Mouse (Mus musculus) hindbrain, embryonic 15.5 days (tissue): Measurements from ENCODE around the gene Gimap8. TPM values are rescaled to one million over a fixed set of nuclear protein-coding genes. Genes with fewer than 3 reads are reported as not detected.

Experiments
- ATAC-seq: fragments of 200-750 bp; cut with Nextera tagmentation; 2 replicates; pipeline ENCODE4 v1.8.0; 2017; ENCODE audit warnings: low read depth, moderate number of reproducible peaks, moderate TSS enrichment; ENCODE audit not compliant: low FRiP score
- H3K27ac ChIP-seq: fragments of 300-500 bp; sonication (generic); replicated peaks from 2 replicates; pipeline ENCODE4 v1.5.1; 2015; ENCODE audit warnings: mild to moderate bottlenecking, inconsistent platforms
- H3K27me3 ChIP-seq: fragments of 300-500 bp; sonication (generic); 2 replicates; pipeline ENCODE4 v1.6.1; 2015; ENCODE audit warnings: control low read depth, inconsistent platforms
- H3K36me3 ChIP-seq: fragments of 300-500 bp; sonication (generic); 2 replicates; pipeline ENCODE4 v1.6.1; 2015; ENCODE audit warnings: control low read depth, inconsistent platforms
- H3K4me1 ChIP-seq: fragments of 300-500 bp; sonication (generic); replicated peaks from 2 replicates; pipeline ENCODE4 v1.6.1; 2015; ENCODE audit warnings: control low read depth, inconsistent platforms
- H3K4me2 ChIP-seq: fragments of 300-500 bp; sonication (generic); 2 replicates; pipeline ENCODE4 v1.6.1; 2015; ENCODE audit warnings: moderate library complexity, mild to moderate bottlenecking, inconsistent platforms
- H3K4me3 ChIP-seq: fragments of 300-500 bp; sonication (generic); 2 replicates; pipeline ENCODE4 v1.5.1; 2015; ENCODE audit warnings: mild to moderate bottlenecking, inconsistent platforms
- H3K9ac ChIP-seq: fragments of 300-500 bp; sonication (generic); 2 replicates; pipeline ENCODE4 v1.6.1; 2015; ENCODE audit warnings: inconsistent platforms
- H3K9me3 ChIP-seq: fragments of 300-500 bp; sonication (generic); 2 replicates; pipeline ENCODE4 v1.6.1; 2016; ENCODE audit warnings: control low read depth, inconsistent platforms
- WGBS: fragments of 180-500 bp; shearing (Covaris S2); methylation state at CpG from one replicate; pipeline ENCODE4 v1.1.7; 2015; 5-methylcytosine and 5-hydroxymethylcytosine counted together
- polyA plus RNA-seq: library from polyadenylated mRNA; unstranded; fragments of >200 nt; fragmentation: Nextera tagmentation; extraction: Ambion mirVana; gene quantifications from 2 replicates; pipeline ENCODE4 v1.2.1, GENCODE M21; 2015

The Gimap8 gene
- polyA plus RNA-seq, 1 experiment from 2014 or later: 0.56 TPM

DNA sequence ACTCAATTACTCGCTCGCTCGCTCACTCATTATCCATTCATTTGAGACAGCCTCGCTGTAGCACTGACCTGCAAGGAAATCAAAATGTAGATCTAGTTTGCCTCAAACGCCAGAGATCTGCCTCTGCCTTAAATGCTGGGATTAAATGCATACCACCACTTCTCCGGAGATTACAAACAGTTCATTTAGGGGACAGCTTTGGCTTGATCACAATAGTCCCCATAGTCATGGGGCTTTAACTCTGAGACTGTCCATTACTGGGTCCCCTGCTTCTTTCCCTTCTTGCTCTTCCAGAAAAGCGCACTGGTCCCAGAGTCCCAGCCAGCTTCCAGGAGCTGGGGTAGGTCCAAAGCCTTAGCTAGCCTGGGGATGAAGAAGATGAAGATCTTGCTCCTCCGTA is 20.6 kb upstream of the Gimap8 start, which contains the start of gene AI854703:
Gene AI854703 (plus strand): TSS at position 301 of the 400 bp plus-strand sequence.
- ATAC-seq: 0 out of 2 replicates have a peak, but pooled peaks have one; percentile 3
- Histone ChIP-seq H3K27me3 (peaks cover 15% of the 10 kb centered on the region), H3K9me3 (no peaks in the 10 kb centered on the region), H3K9ac (peak within 1 kb of the TSS; percentile 61), H3K4me3 (peak within 1 kb of the TSS; percentile 57), H3K4me1 (peaks cover 42% of the 10 kb centered on the region), H3K4me2 (peak within 1 kb of the TSS; percentile 85), H3K27ac (no peak within 1 kb of the TSS), H3K36me3 (no peaks in the 10 kb centered on the region)
- WGBS: 28% methylated on average over 8 of the region's 8 CpGs

DNA sequence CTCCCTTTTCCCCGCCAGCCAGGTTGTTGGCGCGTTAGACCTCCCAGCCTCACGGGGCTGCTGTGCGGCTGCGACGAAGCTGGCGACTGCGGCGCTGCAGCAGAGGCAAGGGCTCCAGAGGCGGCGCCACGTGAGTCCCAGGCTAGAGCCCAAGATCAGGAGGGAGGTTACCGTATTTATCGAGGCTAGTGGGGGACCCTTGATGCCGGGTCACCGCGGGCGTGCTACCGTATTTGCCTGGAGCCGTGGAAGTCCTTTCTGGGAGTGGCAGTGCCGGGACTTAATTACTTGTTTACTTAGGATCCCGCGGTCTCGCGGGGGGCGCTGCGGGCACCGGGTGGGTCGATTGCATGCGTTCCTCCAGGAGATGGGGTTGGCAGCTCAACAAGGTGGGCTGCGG is 20.1 kb upstream of the Gimap8 start:
- peaks cover 42% of the 10 kb centered on the region for H3K4me1 ChIP-seq
- H3K27me3 ChIP-seq: peaks cover 15% of the 10 kb centered on the region
- peak overlapping the region; percentile 57 for H3K4me3 ChIP-seq
- WGBS: 1% methylated on average over 32 of the region's 32 CpGs
- no peak overlapping the region for H3K27ac ChIP-seq
- no peaks in the 10 kb centered on the region for H3K36me3 ChIP-seq
- no peaks in the 10 kb centered on the region for H3K9me3 ChIP-seq
- H3K9ac ChIP-seq: peak overlapping the region; percentile 61
- peak overlapping the region; percentile 85 for H3K4me2 ChIP-seq
- ATAC-seq: 0 out of 2 replicates have a peak, but pooled peaks have one; percentile 31

DNA sequence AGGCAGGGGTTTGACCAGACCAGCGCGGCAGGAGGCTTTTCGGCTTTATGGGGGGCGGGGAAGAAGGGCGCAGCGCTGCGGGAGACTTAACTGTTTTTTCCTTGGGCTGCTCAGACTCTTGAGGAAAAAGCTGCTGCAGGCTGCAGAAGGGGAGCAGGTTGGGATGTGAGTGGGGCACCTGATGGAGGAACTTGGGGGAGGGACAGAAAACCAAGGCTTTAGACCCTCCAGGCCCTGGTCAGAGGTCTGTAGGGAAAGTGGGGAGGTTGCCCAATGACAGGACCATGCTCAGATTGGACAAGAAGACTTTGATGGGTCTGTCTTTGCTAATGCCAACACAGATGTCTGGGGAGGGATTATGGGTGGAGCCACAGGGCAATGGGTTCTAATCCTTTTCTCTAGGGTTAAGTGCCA is 19.5 kb upstream of the Gimap8 start:
- H3K4me2 ChIP-seq: peak overlapping the region; percentile 85
- H3K4me1 ChIP-seq: peaks cover 42% of the 10 kb centered on the region
- no peak overlapping the region for H3K27ac ChIP-seq
- H3K4me3 ChIP-seq: peak overlapping the region; percentile 57
- no peaks in the 10 kb centered on the region for H3K9me3 ChIP-seq
- H3K9ac ChIP-seq: peak overlapping the region; percentile 61
- ATAC-seq: no peak
- H3K27me3 ChIP-seq: peaks cover 15% of the 10 kb centered on the region
- no peaks in the 10 kb centered on the region for H3K36me3 ChIP-seq
- WGBS: 4% methylated on average over 7 of the region's 7 CpGs

DNA sequence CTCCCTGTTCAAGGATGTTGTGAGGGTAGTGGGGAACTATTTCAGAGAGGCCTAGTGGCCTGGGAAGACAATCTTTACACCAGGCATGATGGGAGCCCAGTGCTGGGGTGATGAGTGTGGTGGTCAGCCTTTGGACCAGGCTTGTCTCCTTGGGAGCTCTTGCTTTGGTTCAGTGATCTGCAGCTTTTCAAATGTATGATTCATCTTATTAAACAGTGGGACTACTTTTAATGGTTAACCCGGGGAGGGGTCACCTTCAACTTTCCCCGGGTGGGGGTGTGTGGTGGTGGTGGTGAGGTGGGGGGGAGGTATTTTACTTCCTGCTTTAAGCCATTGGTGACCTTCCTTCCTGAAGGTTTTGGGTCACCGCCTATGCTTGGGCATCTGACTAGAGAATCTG is 18.7 kb upstream of the Gimap8 start:
- Histone ChIP-seq H3K27ac (no peak overlapping the region), H3K27me3 (peaks cover 15% of the 10 kb centered on the region), H3K36me3 (no peaks in the 10 kb centered on the region), H3K4me2 (peak overlapping the region; percentile 94), H3K9me3 (no peaks in the 10 kb centered on the region), H3K9ac (no peak overlapping the region), H3K4me1 (peaks cover 42% of the 10 kb centered on the region), H3K4me3 (0 out of 2 replicates have a peak overlapping the region, but pooled peaks have one; percentile 53)
- WGBS: 84% methylated on average over 3 of the region's 3 CpGs
- no peak for ATAC-seq

DNA sequence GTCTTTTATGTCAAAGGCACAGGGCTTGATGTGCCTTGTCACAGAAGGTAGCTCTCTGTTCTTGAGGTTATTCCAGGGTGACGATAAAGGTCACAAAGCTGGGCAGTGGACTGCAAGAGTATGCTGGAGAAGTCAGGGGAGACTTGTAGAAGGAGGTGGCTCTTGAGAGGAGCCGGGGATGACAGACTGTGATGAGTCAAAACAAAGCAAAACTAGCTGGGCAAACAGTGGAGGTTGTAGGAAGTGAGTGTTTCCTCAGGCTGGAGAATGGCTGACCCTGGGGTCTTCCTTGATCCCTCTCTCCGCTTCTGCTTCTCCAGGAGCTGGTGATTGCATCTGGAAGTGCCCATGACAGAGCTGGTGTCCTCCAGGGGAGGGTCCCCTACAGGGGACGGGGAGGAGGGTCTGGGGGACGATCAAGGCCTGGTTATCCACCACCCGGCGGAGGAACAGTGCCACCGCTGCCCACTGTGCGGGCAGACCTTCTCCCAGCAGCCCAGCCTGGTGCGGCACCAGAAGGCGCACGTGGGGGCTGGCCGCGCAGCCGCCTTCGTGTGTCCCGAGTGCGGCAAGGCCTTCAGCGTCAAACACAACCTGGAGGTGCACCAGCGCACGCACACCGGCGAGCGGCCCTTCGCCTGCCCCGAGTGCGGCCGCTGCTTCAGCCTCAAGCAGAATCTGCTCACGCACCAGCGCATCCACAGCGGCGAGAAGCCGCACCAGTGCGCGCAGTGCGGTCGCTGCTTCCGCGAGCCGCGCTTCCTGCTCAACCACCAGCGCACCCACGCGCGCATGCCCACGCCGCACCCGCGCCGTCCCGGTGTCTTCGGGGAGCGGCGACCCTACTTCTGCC is 18.0 kb upstream of the Gimap8 start:
- peak; percentile 70 for ATAC-seq
- 11% methylated on average over 54 of the region's 54 CpGs for WGBS
- Histone ChIP-seq H3K4me3 (peak overlapping the region; percentile 53), H3K27ac (peak overlapping the region; percentile 77), H3K4me1 (peaks cover 42% of the 10 kb centered on the region), H3K4me2 (peak overlapping the region; percentile 94), H3K36me3 (no peaks in the 10 kb centered on the region), H3K9me3 (no peaks in the 10 kb centered on the region), H3K27me3 (peaks cover 15% of the 10 kb centered on the region), H3K9ac (peak overlapping the region; percentile 61)

DNA sequence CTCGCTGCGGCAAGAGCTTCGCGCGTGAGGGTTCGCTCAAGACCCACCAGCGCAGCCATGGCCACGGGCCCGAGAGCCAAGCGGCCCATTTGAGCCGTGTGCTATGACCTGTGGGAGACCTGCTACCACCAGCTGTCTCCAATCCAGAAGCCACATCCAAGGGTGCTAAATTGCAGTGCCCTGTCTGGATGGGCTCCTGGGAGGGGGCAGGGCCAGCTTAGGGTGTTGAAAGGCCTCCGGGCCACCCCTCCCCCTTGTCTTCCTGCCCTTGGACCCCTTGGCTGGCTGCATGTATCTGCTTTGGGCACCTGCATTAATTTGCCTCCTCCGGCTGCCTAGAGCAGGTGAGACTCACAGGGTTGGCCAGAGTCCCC is 17.4 kb upstream of the Gimap8 start:
- peak overlapping the region; percentile 53 for H3K4me3 ChIP-seq
- peak overlapping the region; percentile 77 for H3K27ac ChIP-seq
- H3K27me3 ChIP-seq: peaks cover 15% of the 10 kb centered on the region
- H3K4me2 ChIP-seq: peak overlapping the region; percentile 94
- peak overlapping the region; percentile 61 for H3K9ac ChIP-seq
- no peak; the same call in 1 of the 2 replicates for ATAC-seq
- H3K4me1 ChIP-seq: peaks cover 42% of the 10 kb centered on the region
- no peaks in the 10 kb centered on the region for H3K9me3 ChIP-seq
- no peaks in the 10 kb centered on the region for H3K36me3 ChIP-seq
- WGBS: 24% methylated on average over 13 of the region's 13 CpGs

DNA sequence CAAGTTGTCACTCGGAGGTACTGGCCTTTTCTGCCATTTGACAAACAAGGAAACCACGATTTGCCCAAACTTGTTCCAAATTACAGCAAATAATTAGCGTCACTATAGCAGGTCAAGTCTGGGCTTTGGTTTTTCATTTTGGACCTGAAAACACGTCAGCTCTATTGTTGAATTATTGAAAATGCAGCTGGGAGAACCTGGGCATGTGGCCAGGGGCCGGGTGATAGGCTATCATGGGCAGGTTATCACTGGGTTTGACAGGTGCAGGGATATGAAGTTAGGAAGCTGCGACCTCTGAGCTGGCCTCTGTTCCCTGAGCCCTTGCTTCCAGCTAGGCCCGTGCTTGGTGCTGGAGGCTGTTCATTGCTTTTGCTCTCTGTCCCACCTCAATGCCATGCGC is 16.2 kb upstream of the Gimap8 start:
- Histone ChIP-seq H3K27me3 (peaks cover 12% of the 10 kb centered on the region), H3K27ac (no peak overlapping the region), H3K4me2 (no peak overlapping the region), H3K4me1 (peaks cover 42% of the 10 kb centered on the region), H3K4me3 (no peak overlapping the region), H3K36me3 (no peaks in the 10 kb centered on the region), H3K9me3 (no peaks in the 10 kb centered on the region), H3K9ac (no peak overlapping the region)
- no peak for ATAC-seq
- 93% methylated on average over 8 of the region's 8 CpGs for WGBS

DNA sequence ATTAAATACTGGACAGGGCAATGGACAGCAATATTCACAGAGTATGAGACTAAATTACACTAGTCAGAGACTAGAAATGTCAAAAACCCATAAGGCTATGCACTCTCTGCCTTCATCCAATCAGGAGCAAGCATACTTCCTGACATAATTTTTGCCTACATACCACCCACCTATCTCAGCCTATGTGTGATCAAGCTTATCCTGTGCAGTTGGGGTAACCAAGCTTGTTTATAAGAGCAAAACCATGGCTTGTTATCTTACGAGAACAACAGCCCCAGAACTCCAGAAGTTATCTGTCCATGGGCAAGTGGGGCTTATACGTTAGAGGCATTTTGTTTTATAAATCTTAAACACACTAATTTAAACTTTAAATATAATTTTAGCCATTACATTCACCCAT is 11.9 kb upstream of the Gimap8 start:
- no peak overlapping the region for H3K4me3 ChIP-seq
- H3K36me3 ChIP-seq: no peaks in the 10 kb centered on the region
- no peak overlapping the region for H3K27ac ChIP-seq
- H3K4me2 ChIP-seq: no peak overlapping the region
- H3K4me1 ChIP-seq: 0 out of 2 replicates have a peak, but pooled peaks cover 3% of the 10 kb centered on the region
- no peak overlapping the region for H3K9ac ChIP-seq
- ATAC-seq: no peak
- H3K27me3 ChIP-seq: no peaks in the 10 kb centered on the region
- H3K9me3 ChIP-seq: no peaks in the 10 kb centered on the region
- 89% methylated on average over 2 of the region's 2 CpGs for WGBS

DNA sequence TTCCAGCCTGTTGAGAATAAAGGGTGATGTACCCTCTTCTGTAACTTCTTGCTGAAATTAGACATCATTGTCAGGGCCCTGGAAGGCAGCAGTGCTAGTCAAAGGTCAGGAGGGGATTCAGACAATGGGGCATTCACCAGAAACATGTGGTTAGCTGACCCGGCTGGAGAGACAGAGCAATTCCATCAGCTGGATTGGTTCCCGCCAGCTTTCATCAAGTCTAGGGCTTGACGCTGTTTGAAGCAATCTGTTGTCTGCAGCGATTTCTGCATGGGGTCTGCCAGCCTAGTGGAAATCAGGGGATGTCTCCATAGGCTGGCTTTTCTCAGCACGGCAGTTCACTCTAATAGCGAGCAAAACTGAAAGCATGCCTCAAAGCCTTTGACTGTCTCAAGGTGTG is 10.5 kb upstream of the Gimap8 start:
- Histone ChIP-seq H3K4me1 (no peaks in the 10 kb centered on the region), H3K4me2 (no peak overlapping the region), H3K27ac (no peak overlapping the region), H3K4me3 (no peak overlapping the region), H3K27me3 (no peaks in the 10 kb centered on the region), H3K36me3 (no peaks in the 10 kb centered on the region), H3K9ac (no peak overlapping the region), H3K9me3 (no peaks in the 10 kb centered on the region)
- WGBS: 33% methylated on average over 6 of the region's 6 CpGs
- no peak for ATAC-seq

DNA sequence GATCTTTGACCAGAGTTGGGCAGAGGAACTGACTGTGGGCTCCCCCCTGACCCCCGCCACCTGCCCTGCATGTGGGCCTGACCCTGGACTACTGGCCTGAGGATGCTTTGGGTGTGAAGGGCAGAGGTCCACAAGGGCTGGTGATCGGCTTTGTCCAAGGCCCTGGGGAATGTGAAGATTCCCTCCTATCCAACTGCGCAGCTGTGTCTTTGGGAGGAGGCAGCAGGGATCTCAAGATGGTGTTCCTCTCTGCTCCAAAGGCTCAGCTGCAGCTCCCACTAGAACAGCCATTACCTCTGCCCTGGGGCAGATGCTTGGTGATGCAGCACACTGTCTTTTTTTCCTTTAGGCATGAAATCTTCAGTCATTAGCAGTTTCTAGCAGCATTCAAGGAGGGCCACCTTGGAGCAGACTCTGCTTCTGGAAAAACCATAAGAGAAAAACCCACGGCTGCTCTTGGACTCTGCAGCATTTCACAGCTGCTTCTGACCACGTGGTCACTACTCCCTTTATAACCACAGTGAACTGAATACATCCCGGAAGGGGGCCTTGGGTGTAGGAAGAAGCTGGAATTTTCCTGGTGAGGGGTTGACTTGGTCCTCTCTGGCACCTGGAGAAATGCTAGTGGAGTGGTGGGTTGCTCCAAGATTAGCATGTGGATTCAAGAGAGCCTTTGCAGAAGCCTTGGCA is 9.1 kb upstream of the Gimap8 start:
- ATAC-seq: no peak
- H3K27ac ChIP-seq: no peak overlapping the region
- no peaks in the 10 kb centered on the region for H3K4me1 ChIP-seq
- WGBS: 59% methylated on average over 6 of the region's 6 CpGs
- no peaks in the 10 kb centered on the region for H3K36me3 ChIP-seq
- H3K4me3 ChIP-seq: no peak overlapping the region
- H3K9me3 ChIP-seq: no peaks in the 10 kb centered on the region
- no peaks in the 10 kb centered on the region for H3K27me3 ChIP-seq
- no peak overlapping the region for H3K4me2 ChIP-seq
- H3K9ac ChIP-seq: no peak overlapping the region

DNA sequence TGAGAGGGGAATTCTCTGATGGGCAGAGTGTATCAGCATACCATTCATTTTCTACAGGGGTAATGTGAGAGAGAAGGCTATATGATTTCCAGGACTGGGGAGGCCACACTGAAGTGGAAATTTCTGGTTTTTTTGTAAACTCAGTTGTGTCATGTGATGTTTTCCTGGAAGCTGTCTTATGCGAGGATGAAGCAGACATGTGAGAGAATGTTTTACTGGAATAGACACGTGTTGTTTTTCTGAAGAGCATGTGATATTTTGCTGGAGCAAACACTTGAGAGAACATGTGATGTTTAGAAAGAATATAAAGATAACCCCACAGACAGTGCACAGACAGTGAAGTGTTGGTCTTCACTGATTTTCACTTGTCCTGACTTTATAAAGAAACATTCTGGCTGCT is 8.5 kb upstream of the Gimap8 start:
- Histone ChIP-seq H3K4me1 (no peaks in the 10 kb centered on the region), H3K9ac (no peak overlapping the region), H3K36me3 (no peaks in the 10 kb centered on the region), H3K27me3 (no peaks in the 10 kb centered on the region), H3K27ac (no peak overlapping the region), H3K4me2 (no peak overlapping the region), H3K9me3 (no peaks in the 10 kb centered on the region), H3K4me3 (no peak overlapping the region)
- no peak for ATAC-seq
- whole genome bisulfite sequencing: 74% methylated on average over 2 of the region's 2 CpGs

DNA sequence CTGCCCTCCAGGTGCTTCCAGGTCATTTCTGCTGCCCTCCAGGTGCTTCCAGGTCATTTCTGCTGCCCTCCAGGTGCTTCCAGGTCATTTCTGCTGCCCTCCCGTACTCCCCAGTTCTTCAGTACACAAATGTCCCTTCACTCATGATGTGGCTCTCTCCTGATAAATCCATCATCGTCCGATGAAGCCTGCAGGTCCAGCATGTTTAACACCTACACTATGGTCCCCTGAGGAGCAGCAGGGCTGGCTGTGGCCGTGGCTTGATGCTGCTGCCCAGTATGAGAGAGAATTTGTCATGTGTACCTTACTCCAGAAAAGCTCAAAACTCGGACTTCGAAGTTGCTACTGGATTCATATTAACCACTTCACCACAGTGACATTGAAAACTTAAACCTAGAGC is 5.6 kb upstream of the Gimap8 start:
- Histone ChIP-seq H3K4me3 (no peak overlapping the region), H3K4me1 (no peaks in the 10 kb centered on the region), H3K9ac (no peak overlapping the region), H3K9me3 (no peaks in the 10 kb centered on the region), H3K27ac (no peak overlapping the region), H3K27me3 (no peaks in the 10 kb centered on the region), H3K4me2 (no peak overlapping the region), H3K36me3 (no peaks in the 10 kb centered on the region)
- WGBS: 75% methylated on average over 6 of the region's 6 CpGs
- no peak for ATAC-seq
